In the genomic region with DNA sequence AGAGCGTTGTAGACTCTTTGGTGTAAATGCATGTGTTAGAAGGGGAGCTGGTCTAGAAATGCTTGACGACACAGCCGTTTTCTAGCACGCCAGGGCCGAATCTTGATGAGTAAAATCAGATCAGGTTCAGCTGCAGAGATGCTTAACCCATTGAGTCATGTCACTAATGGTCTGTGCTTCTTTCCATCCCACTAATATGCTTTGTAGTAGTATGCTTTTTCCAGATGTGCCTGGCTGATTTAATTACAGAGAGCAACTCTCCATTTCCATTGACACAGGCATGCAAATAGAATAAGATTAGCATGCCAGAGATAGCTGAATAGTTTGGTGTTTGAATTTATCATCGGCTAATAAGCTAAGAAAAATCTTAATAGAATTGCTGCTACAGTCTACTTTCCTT, we compare ENCODE assay signal across 42 mouse cellular contexts. TPM values are rescaled to one million over a fixed set of nuclear protein-coding genes. Genes with fewer than 3 reads are reported as not detected.
"Had no signal": no experiment of that assay in that cellular context is flagged by ENCODE, and none has a peak within 500 bp of the region (broad histone marks: within the 10 kb centered on the region; RNA-seq: fewer than 3 reads in every experiment).

No protein-coding gene starts in this region.

- H3K4me3 ChIP-seq: limb, embryonic 10.5 days; limb, embryonic 12.5 days; limb, embryonic 13.5 days; limb, embryonic 15.5 days; liver, embryonic 12.5 days; liver, embryonic 13.5 days; liver, embryonic 15.5 days; lung, embryonic 15.5 days; megakaryocyte, embryonic 14.5 days; midbrain, embryonic 10.5 days; midbrain, embryonic 12.5 days; midbrain, embryonic 13.5 days; midbrain, embryonic 15.5 days; myocyte; neural tube, embryonic 12.5 days had no signal

- H3K27ac ChIP-seq: limb, embryonic 10.5 days; limb, embryonic 12.5 days; limb, embryonic 13.5 days; limb, embryonic 15.5 days; liver, embryonic 12.5 days; liver, embryonic 13.5 days; liver, embryonic 14.5 days; liver, embryonic 15.5 days; lung, embryonic 15.5 days; macrophage; midbrain, embryonic 10.5 days; midbrain, embryonic 12.5 days; midbrain, embryonic 13.5 days; midbrain, embryonic 15.5 days; neural tube, embryonic 12.5 days had no signal

- DNase-seq: left cerebral cortex, postnatal 4 days; liver; liver, embryonic 13.5 days; liver, postnatal 0 days; lung, adult 18-20 months; lung, adult 2 months; lung, embryonic 14.5 days; lung, postnatal 10 days; lung, postnatal 14 days; lung, postnatal 36 days; lung, postnatal 4 days; midbrain, embryonic 14.5 days had no signal

- H3K4me1 ChIP-seq: limb, embryonic 10.5 days; limb, embryonic 12.5 days; limb, embryonic 13.5 days; limb, embryonic 15.5 days; liver, embryonic 13.5 days; liver, embryonic 15.5 days; lung, embryonic 15.5 days; megakaryocyte, embryonic 14.5 days; midbrain, embryonic 10.5 days; midbrain, embryonic 12.5 days; midbrain, embryonic 13.5 days; midbrain, embryonic 15.5 days; neural tube, embryonic 12.5 days had no signal

- H3K27me3 ChIP-seq: limb, embryonic 12.5 days; limb, embryonic 13.5 days; limb, embryonic 15.5 days; liver, embryonic 12.5 days; liver, embryonic 13.5 days; liver, embryonic 15.5 days; lung, embryonic 15.5 days; megakaryocyte, embryonic 14.5 days; midbrain, embryonic 12.5 days; midbrain, embryonic 13.5 days; midbrain, embryonic 15.5 days; neural tube, embryonic 12.5 days had no signal

- ATAC-seq: liver, embryonic 12.5 days; liver, postnatal 0 days; lung, postnatal 0 days; midbrain, embryonic 13.5 days; midbrain, embryonic 15.5 days; midbrain, embryonic 16.5 days had no signal

RNA-seq across cellular contexts. Expression of a gene that starts 1.9 kb away (rescaled TPM):
- total RNA-seq: liver, adult 2 months; monocyte, adult 5-6 weeks had no signal
- polyA plus RNA-seq: limb, embryonic 10.5 days; limb, embryonic 11.5 days; liver, adult 2 months; liver, embryonic 11.5 days; liver, embryonic 15.5 days; liver, embryonic 16.5 days; liver, postnatal 0 days; lung, adult 2 months; lung, embryonic 14.5 days; lung, embryonic 16.5 days; midbrain, embryonic 12.5 days; neural tube, embryonic 12.5 days had no signal

RNA-seq across cellular contexts. Expression of a gene that starts 23.5 kb away (rescaled TPM):
- total RNA-seq: left cerebral cortex, postnatal 36 days; left cerebral cortex, postnatal 4 days; liver, adult 2 months; megakaryocyte progenitor cell, adult 5-6 weeks; megakaryocyte, adult 5-6 weeks; megakaryocyte-erythroid progenitor cell, adult 5-6 weeks; midbrain, postnatal 0 days; monocyte, adult 5-6 weeks had no signal
- polyA plus RNA-seq: liver, adult 2 months; liver, embryonic 14.5 days; liver, postnatal 0 days; neural tube, embryonic 11.5 days had no signal
